Mouse (Mus musculus) urinary bladder, postnatal 14 days (tissue): ENCODE data around the gene Gm39115.
A peak's percentile ranks its signal among the peaks of the same experiment; 100 is the strongest.
"Not testable (repeated sequence)": the region's sequence is repeated elsewhere in the genome, so short reads cannot be mapped to it uniquely, and the experiment has no call there.

ENCODE experiments used
- DNase-seq: peaks from one replicate; pipeline ENCODE4 v3.0.0; 2021; ENCODE audit warnings: low spot score

The Gm39115 gene

DNA sequence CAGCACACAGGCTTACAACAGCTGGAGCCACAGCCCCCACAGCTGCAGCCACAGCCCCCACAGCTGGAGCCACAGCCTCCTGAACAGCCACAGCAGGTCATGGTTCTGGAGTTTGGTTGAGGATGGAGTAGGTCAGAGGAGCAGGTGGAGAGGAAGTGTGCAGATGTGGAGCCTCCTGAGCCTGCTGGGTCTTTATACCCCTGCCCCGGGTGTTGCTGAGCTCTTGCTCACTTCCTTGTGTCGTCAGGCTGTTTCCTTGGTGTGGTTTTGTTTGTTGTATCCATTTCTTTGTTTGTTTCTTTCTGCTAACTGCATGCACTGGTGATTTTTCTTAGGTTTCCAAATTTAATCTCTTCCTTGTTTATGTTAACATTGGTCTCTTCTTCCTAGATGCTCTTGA lies at the start of gene Gm39115:
TSS of gene Gm39115 (minus strand) at position 101 of the 400 bp plus-strand sequence.
- DNase-seq, result not testable (repeated sequence)

DNA sequence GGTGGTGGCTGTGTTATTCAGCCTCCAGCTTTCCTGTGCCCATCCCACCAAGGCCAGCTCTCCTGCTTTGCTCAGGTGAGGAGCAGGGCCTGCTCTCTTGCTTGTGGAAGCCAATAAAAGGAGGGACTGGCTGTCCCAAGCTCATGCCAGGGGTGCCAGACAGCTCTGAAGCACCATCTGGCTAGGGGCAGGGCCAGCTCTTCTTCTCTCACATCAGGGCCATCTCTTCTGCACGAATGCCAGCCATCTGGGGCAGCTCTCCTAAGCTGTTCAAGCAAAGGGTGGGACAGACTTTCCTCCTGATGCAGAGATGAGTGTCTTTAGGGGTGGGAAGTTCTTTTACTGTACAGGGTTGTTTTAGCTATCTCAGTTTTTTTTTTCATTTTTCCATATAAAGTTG lies 45.2 kb upstream of the Gm39115 start:
- no peak for DNase-seq

DNA sequence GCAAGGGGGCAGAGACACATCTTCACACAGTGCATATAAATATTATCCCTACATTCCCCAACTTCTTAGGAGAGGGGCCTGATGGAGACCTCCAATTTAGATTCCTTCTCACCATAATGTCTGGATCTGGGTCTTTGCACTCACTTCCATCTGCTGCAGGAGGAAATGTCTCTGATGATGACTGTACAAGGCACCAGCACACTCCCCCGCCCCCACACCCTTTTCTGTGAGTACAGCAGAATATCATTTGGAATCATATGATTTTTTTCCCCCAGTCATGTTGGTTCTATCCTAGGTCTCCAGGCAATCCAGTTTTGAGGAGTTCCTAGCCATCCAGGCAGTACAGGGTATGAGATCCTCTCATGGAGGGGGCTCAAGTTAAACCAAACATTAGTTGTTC lies 42.9 kb upstream of the Gm39115 start:
- DNase-seq, result no peak

DNA sequence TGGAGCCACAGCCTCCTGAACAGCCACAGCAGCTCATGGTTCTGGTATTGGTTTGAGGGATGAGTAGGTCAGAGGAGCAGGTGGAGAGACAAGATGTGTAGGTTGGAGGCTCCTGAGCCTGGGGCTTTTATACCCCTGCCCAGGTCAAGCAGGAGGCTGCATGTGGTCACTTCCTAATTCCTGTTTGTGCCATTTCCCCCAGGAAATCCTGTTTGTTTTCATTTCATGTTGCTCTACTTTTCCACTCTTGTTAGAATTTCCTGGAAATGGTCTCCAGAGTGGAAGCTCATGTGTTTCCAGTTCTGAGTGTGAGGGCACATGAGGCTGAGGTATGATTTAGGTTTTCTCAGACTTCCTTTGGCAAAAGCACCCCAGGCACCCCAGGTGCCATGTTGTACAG lies 40.1 kb upstream of the Gm39115 start, which contains the start of gene Krtap5-2:
TSS of gene Krtap5-2 (minus strand) at position 101 of the 400 bp plus-strand sequence.
- DNase-seq, result not testable (repeated sequence)

DNA sequence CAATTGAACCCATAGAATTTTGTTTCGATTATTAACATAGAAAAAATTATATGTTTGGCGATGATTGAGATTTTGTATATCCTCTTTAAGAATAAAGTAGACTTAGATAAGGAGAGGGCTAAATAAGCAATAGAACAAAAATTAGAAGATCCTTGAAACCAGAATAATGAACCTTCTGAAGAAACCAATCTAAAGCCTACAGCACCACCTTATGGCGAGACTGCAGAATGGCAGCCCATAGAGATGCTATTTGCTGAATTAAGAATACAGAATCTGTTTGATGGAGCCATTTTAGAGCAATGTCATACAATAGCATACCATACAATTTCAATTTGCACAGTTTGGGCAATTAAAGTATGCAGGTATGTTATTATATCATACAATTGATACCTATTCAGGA lies 34.0 kb upstream of the Gm39115 start:
- DNase-seq, result no peak

DNA sequence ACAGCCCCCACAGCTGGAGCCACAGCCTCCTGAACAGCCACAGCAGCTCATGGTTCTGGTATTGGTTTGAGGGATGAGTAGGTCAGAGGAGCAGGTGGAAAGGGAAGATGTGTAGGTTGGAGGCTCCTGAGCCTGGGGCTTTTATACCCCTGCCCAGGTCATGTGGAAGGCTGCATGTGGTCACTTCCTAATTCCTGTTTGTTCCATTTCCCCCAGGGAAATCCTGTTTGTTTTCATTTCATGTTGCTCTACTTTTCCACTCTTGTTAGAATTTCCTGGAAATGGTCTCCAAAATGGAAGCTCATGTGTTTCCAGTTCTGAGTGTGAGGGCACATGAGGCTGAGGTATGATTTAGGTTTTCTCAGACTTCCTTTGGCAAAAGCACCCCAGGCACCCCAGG lies 29.8 kb upstream of the Gm39115 start, which contains the start of gene Gm4553:
TSS of gene Gm4553 (minus strand) at position 101 of the 400 bp plus-strand sequence.
- not testable (repeated sequence) for DNase-seq

DNA sequence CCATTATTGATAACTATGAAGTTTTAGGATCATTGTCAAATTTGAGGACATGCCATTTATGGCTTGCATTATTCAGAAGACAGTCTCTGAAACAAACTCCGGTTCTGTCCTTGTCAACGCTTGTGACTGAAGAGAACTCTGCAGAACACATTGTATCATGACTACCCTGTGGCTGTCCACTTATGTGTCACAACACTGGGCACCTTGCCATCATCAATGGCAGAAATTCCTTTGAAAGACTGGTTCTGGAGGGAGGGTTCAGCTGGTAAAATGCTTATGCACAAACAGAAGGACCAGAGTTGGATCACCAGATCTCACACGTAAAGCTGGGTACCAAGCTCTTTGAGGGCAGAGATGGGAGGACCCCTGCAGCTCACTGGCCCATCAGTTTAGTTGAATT lies 23.5 kb upstream of the Gm39115 start:
- no peak for DNase-seq

DNA sequence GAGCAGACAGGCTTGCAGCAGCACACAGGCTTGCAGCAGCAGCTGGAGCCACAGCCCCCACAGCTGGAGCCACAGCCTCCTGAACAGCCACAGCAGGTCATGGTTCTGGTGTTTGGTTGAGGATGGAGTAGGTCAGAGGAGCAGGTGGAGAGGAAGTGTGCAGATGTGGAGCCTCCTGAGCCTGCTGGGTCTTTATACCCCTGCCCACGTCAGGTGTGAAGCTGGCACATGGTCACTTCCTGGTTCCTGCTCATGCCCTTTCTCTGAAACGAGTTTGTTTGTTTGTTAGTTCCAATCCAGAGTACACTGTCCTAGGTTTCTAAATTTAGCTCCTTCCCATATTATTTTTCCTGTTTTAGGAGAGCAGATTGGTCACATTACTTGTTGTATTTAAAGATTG lies 21.2 kb upstream of the Gm39115 start, which contains the start of gene Gm29735:
TSS of gene Gm29735 (minus strand) at position 101 of the 400 bp plus-strand sequence.
- DNase-seq, result not testable (repeated sequence)

DNA sequence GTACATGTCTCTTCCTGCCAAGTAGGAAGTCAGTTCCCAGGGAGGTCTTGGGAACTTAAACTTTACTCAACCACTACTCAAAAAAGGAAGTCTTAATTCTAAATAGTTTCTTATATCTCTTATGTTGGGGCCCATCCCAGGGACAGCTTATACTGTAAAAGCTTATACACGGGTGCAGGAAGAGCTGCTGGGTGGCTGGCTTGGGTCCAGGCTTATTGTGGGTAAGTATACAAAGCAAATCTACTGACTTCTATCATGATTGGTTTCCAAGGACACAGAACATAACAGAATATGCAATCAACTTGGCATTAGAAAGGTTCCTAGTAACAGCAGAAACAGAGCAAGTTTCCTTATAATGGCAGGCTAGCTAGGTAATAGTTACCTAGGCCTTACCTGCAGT lies 19.5 kb upstream of the Gm39115 start:
- no peak for DNase-seq

DNA sequence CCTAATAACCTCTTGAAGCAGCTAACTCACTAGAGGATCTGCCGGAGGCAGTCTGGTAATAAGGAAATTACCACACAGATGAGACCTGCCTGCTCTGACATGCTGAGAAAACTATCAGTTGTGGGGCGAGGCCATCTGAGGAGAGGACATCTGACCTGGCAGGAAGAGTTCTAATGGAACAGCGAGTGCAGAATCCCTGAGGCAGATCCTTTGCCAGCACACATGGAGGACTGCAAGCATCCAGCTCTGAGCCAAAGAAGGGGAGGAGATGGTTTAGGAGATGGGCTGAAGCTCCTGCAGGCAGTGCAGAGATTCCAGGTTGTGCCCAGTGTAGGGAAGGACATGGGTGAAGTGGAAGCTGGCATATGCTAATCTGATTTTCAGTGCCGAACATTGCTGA lies 16.4 kb upstream of the Gm39115 start:
- no peak for DNase-seq

DNA sequence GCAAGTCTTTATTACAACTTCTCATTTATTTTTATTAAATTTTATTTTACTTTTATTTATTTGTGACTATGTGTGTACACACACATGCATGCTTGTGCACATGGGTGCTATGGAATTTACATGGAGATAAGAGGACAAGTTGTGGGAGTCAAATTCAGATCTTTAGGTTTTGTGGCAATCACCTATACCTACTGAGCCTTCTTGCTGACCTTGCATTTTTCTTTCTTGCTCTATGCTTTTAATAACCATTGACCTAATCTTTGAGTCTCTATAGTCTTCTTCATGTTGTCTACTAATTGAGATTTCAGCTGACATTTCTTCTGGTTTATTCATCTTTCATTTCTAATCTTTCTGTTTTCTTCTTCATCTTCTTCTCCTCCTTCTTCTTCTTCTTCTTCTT lies 12.8 kb upstream of the Gm39115 start:
- DNase-seq, result no peak

DNA sequence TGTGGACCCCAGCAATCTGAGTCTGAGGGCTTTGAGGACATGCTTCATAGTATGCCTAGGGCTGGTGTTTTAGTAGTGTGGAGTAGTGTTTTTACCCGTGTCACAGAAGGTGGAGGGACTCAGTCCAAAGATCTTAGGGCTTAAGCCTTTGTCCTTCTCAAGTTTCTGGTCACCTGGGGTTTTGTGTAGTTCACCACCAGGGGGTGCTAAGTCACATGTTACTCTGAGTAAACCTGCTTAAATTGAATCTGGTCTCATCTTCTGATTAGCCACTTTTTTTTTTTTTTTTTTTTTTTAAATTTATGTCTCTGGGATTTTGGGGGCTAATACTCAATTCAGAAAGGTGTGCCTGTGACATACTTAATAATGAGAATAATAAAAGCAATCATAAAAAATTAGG lies 10.2 kb upstream of the Gm39115 start:
- DNase-seq, result peak; percentile 55

DNA sequence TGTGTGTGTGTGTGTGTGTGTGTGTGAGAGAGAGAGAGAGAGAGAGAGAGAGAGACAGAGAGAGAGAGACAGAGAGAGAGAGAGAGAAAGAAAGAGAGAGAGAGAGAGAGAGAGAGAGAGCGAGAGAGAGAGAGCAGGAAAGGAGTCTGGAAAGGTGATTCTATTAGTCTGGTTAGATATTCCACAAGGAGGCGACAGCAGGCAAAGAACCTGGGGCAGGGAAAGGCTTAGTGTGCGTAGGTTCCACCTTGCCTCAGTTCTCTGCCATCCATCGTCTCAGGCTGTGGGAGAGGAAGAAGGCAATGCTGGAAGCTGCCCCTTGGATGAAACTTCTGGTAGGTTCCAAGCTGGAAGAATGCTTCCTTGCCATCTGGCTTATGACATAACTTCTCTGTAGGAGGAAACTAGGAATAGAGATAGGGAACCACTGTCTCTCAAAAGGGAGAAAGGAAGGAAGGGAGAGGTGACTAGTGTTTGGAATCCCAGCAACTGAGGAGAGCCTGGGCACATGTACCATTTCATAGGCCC lies 9.6 kb upstream of the Gm39115 start:
- DNase-seq, result no peak

DNA sequence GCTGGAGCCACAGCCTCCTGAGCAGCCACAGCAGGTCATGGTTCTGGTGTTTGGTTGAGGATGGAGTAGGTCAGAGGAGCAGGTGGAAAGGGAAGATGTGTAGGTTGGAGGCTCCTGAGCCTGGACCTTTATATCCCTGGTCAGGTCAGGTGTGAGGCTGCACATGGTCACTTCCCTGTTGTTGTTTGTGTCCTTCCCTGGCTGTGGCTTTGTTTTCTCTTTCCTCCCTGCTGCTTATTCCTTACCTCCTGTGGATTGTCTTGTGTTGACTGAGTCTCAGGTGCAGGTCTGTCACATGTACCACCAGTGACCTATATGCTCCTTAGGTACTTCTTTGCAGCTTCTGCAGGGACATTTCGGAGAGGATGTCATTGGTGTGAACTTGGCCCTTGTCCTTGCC lies 8.7 kb upstream of the Gm39115 start, which contains the start of gene Gm45337:
TSS of gene Gm45337 (minus strand) at position 101 of the 400 bp plus-strand sequence.
- no peak for DNase-seq

DNA sequence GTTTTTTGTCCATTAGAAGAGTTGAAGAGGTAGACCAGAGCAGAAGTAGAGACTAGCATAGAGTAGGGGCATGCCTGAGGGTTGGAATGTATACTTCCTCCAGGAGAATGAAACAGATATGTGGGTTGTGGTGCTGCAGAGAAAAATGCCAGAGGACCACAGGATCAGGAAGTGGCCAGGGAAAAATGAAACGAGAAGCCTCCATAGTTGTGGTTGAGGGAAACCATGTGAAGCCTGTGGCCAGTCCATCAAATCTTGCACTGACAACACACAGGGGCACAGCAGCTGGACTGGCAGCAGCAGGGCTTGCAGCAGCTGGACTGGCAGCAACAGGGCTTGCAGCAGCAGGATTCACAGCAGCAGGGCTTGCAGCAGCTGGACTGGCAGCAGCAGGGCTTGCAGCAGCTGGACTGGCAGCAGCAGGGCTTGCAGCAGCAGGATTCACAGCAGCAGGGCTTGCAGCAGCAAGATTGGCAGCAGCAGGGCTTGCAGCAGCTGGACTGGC lies 7.7 kb upstream of the Gm39115 start:
- DNase-seq, result not testable (repeated sequence)

DNA sequence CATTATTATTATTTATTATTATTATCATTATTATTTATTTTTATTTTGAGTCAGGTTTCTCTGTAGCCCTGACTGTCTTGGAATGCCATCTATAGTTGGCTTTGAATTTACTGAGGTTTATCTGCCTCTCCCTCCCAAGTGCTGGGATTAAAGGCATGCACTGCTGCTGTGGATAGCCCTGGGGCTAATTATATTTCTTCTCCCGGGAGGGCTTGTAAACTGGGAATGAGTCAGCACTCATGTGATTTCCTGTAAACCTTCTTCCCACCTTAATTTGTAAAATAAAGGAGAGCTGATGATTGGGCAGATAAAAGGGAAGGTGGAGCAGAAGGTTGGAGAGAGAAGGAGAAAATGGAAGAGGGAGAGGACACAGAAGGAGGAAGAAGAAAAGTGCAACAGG lies 4.9 kb upstream of the Gm39115 start:
- DNase-seq, result no peak

DNA sequence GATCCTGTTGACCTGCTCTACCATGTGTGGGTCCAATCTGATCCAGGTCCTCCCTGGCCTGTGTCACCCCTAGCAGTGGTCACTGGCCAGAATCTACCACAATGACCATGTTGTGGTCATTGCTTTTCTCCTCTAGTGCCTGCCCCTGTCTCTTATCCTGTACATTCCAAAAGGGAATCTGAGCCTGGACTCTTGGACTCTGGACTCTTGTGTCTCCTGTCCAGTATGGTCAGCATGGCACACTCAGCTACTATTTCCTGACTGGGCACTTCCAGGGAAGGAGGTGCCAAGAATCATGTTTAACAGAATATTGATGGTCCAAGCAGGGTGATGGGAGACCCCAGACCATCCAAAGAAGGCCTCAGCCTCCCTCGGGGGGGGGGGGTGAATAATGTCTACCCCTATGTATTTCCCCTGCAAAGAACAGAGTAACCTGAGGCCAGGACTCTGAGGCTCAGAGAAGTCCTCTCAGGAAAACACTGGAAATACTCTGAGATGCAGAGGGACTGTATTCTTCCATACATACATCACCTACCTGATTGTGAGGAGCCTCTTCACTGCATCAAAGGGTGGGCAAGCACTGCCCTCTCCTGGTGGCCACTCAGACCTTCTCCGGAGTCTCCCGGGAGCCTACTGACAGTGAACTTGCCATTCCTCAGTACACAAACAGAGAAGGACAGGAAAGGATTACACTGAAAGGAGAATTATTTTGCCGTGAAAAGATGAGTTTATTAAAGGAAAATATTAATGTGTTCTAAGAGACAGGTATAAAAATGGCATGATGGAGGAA lies 1.4 kb downstream of the Gm39115 start:
- no peak for DNase-seq

DNA sequence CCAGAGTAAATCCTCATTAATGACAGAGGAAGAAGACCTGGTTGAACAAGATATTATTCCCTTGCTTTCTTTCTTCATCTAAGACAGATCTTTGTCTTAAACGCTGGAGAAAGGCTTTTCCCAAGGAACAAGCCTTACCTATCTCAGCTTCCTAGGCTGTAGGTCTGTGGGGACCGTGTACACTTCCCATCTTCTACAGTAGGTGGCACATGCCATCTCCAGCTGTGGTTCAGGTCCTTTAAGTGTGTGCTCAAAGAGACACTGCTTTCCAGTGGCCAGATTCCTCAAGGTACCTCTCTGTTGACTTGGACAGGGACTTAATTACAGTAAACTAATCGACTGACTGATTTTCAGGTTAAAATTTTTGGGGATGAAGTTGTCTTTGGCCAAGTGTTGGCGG lies 7.0 kb downstream of the Gm39115 start:
- DNase-seq, result no peak

DNA sequence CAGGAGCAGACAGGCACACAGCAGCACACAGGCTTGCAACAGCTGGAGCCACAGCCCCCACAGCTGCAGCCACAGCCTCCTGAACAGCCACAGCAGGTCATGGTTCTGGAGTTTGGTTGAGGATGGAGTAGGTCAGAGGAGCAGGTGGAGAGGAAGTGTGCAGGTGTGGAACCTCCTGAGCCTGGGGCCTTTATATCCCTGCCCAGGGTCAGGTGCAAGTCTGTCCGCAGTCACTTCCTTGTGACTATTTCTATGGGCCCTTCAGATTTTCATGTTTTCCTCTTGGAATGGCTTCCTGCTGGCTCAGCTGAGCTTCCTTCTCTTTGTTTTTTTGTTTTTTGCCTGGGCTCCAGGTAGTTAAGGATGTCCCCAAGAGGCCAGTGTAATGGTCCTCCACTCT lies 15.2 kb downstream of the Gm39115 start, which contains the start of gene Gm45618:
TSS of gene Gm45618 (minus strand) at position 101 of the 400 bp plus-strand sequence.
- DNase-seq, result not testable (repeated sequence)

DNA sequence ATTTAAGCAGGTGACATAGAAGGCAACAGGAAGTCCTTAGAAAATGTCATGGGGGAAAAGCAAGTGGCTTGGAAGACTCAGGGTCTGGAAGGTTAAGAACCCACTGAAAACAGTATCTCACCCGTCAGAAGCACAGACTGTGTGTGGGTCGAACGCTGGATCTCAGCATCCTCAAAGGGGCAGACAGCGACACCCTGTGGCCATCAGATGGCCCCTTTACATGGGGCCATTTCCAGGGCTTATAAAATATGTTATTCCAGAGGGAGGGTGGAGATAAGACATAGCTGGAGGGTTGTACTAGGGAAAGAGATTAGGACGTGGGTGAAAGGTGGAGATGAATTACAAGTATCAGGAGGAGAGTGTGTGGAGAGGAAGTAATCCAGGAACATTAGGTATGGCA lies 16.2 kb downstream of the Gm39115 start:
- no peak for DNase-seq

DNA sequence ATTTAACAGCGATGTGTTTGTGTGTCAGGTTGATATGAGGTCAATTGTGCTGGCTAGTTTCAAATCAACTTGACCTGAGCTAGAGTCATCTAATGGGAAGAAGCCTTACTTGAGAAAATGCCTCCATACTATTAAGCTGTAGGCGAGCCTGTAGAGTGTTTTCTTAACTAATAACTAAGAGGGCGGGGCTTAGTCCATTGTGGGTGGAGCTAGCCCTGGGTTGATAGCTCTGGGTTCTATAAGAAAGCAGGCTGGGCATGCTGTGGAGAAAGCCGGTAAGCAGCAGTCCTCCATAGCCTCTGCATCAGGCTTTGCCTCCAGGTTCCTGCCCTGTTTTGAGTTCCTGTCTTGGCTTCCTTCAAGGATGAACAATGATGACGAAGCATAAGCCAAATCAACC lies 31.1 kb downstream of the Gm39115 start:
- DNase-seq, result no peak

DNA sequence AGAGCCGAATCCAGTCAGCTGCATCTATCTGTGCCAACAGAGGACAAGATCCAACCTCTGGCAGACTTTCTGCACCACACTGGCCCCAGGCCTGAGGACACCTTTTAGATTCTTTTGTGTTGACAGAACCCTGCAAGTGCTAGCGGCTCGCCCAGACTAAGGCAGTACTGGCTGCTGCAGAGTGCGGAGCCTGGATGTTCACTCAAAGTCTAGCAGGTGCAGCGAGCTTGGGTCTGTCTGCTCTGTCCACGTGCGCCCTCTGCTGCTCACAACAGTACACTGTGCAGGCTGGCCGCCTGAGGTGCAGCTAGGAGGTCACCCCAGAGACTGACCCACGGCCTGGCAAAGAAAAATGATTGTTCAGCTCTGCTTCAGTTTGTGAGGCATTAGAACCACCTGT lies 38.1 kb downstream of the Gm39115 start:
- peak; percentile 82 for DNase-seq

DNA sequence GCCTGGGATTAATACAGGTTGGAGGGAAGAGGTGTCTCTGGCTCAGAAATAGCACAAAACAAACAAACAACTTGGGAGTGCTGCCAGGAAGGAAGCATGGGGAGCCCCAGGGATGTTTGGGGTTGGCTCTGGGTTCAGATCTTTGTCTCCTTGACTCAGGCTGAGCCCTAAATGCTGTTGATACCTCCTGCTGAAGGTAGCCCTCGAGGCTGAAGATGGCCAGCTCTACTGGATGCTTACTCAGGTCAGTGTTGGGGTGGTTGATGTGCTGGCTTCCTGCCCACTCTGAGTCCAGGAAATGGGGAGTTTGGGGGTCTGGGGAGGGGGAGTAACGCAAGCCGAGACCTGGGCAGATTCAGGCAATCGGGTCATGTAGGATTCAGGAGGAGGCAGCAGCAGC lies 39.1 kb downstream of the Gm39115 start:
- no peak for DNase-seq
